Comparison of ENCODE assay signal across 11 mouse cellular contexts in the genomic region with DNA sequence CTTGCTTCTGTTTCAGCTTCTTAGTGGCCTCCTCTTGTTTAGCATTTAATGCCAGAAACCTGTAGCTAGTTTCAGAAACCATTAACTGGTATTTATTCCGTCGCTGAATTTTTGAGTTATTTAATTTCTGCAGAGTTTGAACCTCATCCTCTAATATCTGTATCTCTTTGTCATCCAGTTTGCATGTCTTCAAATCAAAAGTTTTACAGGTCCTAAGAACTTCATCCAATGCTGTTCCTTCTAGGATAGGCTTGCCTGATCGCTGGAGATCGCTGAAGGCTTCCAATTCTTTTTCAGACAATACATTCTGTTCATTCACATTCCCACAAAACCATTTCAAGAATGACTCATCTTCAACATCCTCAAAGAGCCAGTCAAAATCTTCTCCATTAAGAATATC. TPM values are rescaled to one million over a fixed set of nuclear protein-coding genes. Genes with fewer than 3 reads are reported as not detected.
DNase-seq lines count a peak whose midpoint lies in the region; ATAC-seq lines count a peak whose summit lies in the region.
"Had no signal": no experiment of that assay in that cellular context is flagged by ENCODE, and none has a peak within 500 bp of the region (broad histone marks: within the 10 kb centered on the region; RNA-seq: fewer than 3 reads in every experiment).

No protein-coding gene starts in this region.

- H3K4me1 ChIP-seq in heart, embryonic 10.5 days, result peaks cover 9% of the 10 kb centered on the region; the same call in 1 of the 2 replicates
- H3K4me1 ChIP-seq in lung, embryonic 15.5 days, result peaks cover 27% of the 10 kb centered on the region
- peaks cover 27% of the 10 kb centered on the region for H3K4me1 ChIP-seq in forebrain, embryonic 13.5 days
- H3K4me1 ChIP-seq in neural tube, embryonic 12.5 days, result peaks cover 9% of the 10 kb centered on the region

- no peaks in the 10 kb centered on the region for H3K27me3 ChIP-seq in heart, embryonic 10.5 days (ENCODE audit: insufficient read depth, poor library complexity, severe bottlenecking)
- H3K27me3 ChIP-seq in lung, embryonic 15.5 days, result no peaks in the 10 kb centered on the region
- no peaks in the 10 kb centered on the region for H3K27me3 ChIP-seq in forebrain, embryonic 13.5 days
- no peaks in the 10 kb centered on the region for H3K27me3 ChIP-seq in neural tube, embryonic 12.5 days (replicated peaks)

- H3K9me3 ChIP-seq in heart, embryonic 10.5 days, result no peaks in the 10 kb centered on the region
- no peaks in the 10 kb centered on the region for H3K9me3 ChIP-seq in lung, embryonic 15.5 days
- H3K9me3 ChIP-seq in forebrain, embryonic 13.5 days (replicated peaks), result no peaks in the 10 kb centered on the region
- no peaks in the 10 kb centered on the region for H3K9me3 ChIP-seq in neural tube, embryonic 12.5 days

- 0 out of 2 replicates have a peak overlapping the region, but pooled peaks have one; percentile 7 for H3K9ac ChIP-seq in lung, embryonic 15.5 days
- H3K9ac ChIP-seq in forebrain, embryonic 13.5 days, result peak overlapping the region; percentile 45
- no peak overlapping the region for H3K9ac ChIP-seq in neural tube, embryonic 12.5 days

- peak overlapping the region; percentile 82; the same call in 1 of the 2 replicates for H3K4me3 ChIP-seq in heart, embryonic 10.5 days
- H3K4me3 ChIP-seq in lung, embryonic 15.5 days, result 0 out of 2 replicates have a peak overlapping the region, but pooled peaks have one; percentile 8
- 0 out of 2 replicates have a peak overlapping the region, but pooled peaks have one; percentile 10 for H3K4me3 ChIP-seq in forebrain, embryonic 13.5 days
- no peak overlapping the region for H3K4me3 ChIP-seq in neural tube, embryonic 12.5 days

- 84% methylated on average over 4 of the region's 4 CpGs for WGBS in heart, embryonic 10.5 days
- 80% methylated on average over 4 of the region's 4 CpGs for WGBS in lung, embryonic 15.5 days
- whole genome bisulfite sequencing in forebrain, embryonic 13.5 days, result 89% methylated on average over 4 of the region's 4 CpGs
- 84% methylated on average over 4 of the region's 4 CpGs for WGBS in neural tube, embryonic 12.5 days

- H3K36me3 ChIP-seq in heart, embryonic 10.5 days, result peaks cover 16% of the 10 kb centered on the region
- peaks cover 4% of the 10 kb centered on the region; the same call in 1 of the 2 replicates for H3K36me3 ChIP-seq in lung, embryonic 15.5 days
- peaks cover 11% of the 10 kb centered on the region for H3K36me3 ChIP-seq in forebrain, embryonic 13.5 days (ENCODE audit: poor library complexity, severe bottlenecking)
- H3K36me3 ChIP-seq in neural tube, embryonic 12.5 days, result peaks cover 8% of the 10 kb centered on the region

- DNase-seq in heart, embryonic 10.5 days (ENCODE audit: low spot score), result no peak
- DNase-seq in heart, adult 18-20 months, result no peak
- DNase-seq in lung, postnatal 14 days, result no peak
- DNase-seq in spleen, postnatal 14 days (ENCODE audit: low spot score in 2 of 2), result no peak
- DNase-seq: cerebellum, adult 18-20 months had no signal

- ATAC-seq in lung, embryonic 15.5 days (ENCODE audit: borderline replicate concordance, extremely low read depth, low FRiP score, low TSS enrichment), result no peak
- ATAC-seq in forebrain, embryonic 13.5 days, result no peak
- no peak for ATAC-seq in neural tube, embryonic 12.5 days (ENCODE audit: low FRiP score, low read depth)
- ATAC-seq in megakaryocyte-erythroid progenitor cell, adult 5-6 weeks (replicated peaks; ENCODE audit: low FRiP score, low TSS enrichment, poor library complexity, severe bottlenecking), result no peak
- ATAC-seq: CD4-positive, CD25-positive, alpha-beta regulatory T cell, adult 4 months; inflammation-experienced regulatory T-cells, adult 6 months had no signal

- H3K4me2 ChIP-seq in lung, embryonic 15.5 days, result peak overlapping the region; percentile 35
- peak overlapping the region; percentile 46 for H3K4me2 ChIP-seq in forebrain, embryonic 13.5 days
- peak overlapping the region; percentile 16; the same call in 1 of the 2 replicates for H3K4me2 ChIP-seq in neural tube, embryonic 12.5 days (replicated peaks)

- H3K27ac ChIP-seq in heart, embryonic 10.5 days, result no peak overlapping the region
- no peak overlapping the region for H3K27ac ChIP-seq in lung, embryonic 15.5 days
- no peak overlapping the region for H3K27ac ChIP-seq in forebrain, embryonic 13.5 days
- H3K27ac ChIP-seq in neural tube, embryonic 12.5 days, result no peak overlapping the region

RNA-seq across cellular contexts. Expression of a gene that starts 1.4 kb away (rescaled TPM):
- polyA plus RNA-seq in heart, embryonic 10.5 days (2016; fragmentation: Nextera tagmentation; extraction: Ambion mirVana), result 0.23 and 0.64 TPM in 2 replicates
- 10 to 100 TPM; 10.9 to 13.0 TPM for total RNA-seq in heart, adult 18-20 months (2021)
- 0.60 and 1.2 TPM in 2 replicates for polyA plus RNA-seq in lung, embryonic 15.5 days (2015; fragmentation: Nextera tagmentation; extraction: Ambion mirVana)
- polyA plus RNA-seq in forebrain, embryonic 13.5 days (2015; fragmentation: Nextera tagmentation; extraction: Ambion mirVana), result 0.49 and 0.88 TPM in 2 replicates
- polyA plus RNA-seq in neural tube, embryonic 12.5 days (2016; fragmentation: Nextera tagmentation; extraction: Ambion mirVana), result 0.31 and 0.61 TPM in 2 replicates
- 0.26 and 3.1 TPM in 2 replicates for total RNA-seq in megakaryocyte-erythroid progenitor cell, adult 5-6 weeks (2014; fragmentation: Nextera tagmentation)
- 2.6 and 6.3 TPM in 2 replicates for total RNA-seq in megakaryocyte-erythroid progenitor cell, adult 5-6 weeks (2017)

RNA-seq across cellular contexts. Expression of a gene that starts 1.5 kb away (rescaled TPM):
- 32.8 and 43.0 TPM in 2 replicates for polyA plus RNA-seq in heart, embryonic 10.5 days (2016; fragmentation: Nextera tagmentation; extraction: Ambion mirVana)
- 1 to 10 TPM; 5.3 TPM for total RNA-seq in heart, adult 18-20 months (2021)
- polyA plus RNA-seq in lung, embryonic 15.5 days (2015; fragmentation: Nextera tagmentation; extraction: Ambion mirVana), result 42.2 and 43.9 TPM in 2 replicates
- 32.0 and 32.7 TPM in 2 replicates for polyA plus RNA-seq in forebrain, embryonic 13.5 days (2015; fragmentation: Nextera tagmentation; extraction: Ambion mirVana)
- 28.7 and 31.6 TPM in 2 replicates for polyA plus RNA-seq in neural tube, embryonic 12.5 days (2016; fragmentation: Nextera tagmentation; extraction: Ambion mirVana)
- 45.3 and 52.4 TPM in 2 replicates for total RNA-seq in megakaryocyte-erythroid progenitor cell, adult 5-6 weeks (2014; fragmentation: Nextera tagmentation)
- 83.0 and 139 TPM in 2 replicates for total RNA-seq in megakaryocyte-erythroid progenitor cell, adult 5-6 weeks (2017)

RNA-seq across cellular contexts. Expression of a gene that starts 19.7 kb away (rescaled TPM):
- polyA plus RNA-seq in heart, embryonic 10.5 days (2016; fragmentation: Nextera tagmentation; extraction: Ambion mirVana), result 21.6 and 22.5 TPM in 2 replicates
- 10 to 100 TPM; 68.7 to 77.8 TPM for total RNA-seq in heart, adult 18-20 months (2021)
- 44.5 and 50.0 TPM in 2 replicates for polyA plus RNA-seq in lung, embryonic 15.5 days (2015; fragmentation: Nextera tagmentation; extraction: Ambion mirVana)
- polyA plus RNA-seq in forebrain, embryonic 13.5 days (2015; fragmentation: Nextera tagmentation; extraction: Ambion mirVana), result 28.2 and 31.1 TPM in 2 replicates
- 29.2 and 35.6 TPM in 2 replicates for polyA plus RNA-seq in neural tube, embryonic 12.5 days (2016; fragmentation: Nextera tagmentation; extraction: Ambion mirVana)
- total RNA-seq in megakaryocyte-erythroid progenitor cell, adult 5-6 weeks (2014; fragmentation: Nextera tagmentation), result 32.3 and 34.4 TPM in 2 replicates
- total RNA-seq in megakaryocyte-erythroid progenitor cell, adult 5-6 weeks (2017), result 9.5 and 14.7 TPM in 2 replicates
